Mouse (Mus musculus) 3T3-L1 (cell line): ENCODE data around the gene Ubl3.

Experiments
- DNase-seq: peaks from one replicate; pipeline ENCODE4 v3.0.0-alpha.2; 2015; ENCODE audit warnings: low read depth, low spot score

Ubl3 gene

DNA sequence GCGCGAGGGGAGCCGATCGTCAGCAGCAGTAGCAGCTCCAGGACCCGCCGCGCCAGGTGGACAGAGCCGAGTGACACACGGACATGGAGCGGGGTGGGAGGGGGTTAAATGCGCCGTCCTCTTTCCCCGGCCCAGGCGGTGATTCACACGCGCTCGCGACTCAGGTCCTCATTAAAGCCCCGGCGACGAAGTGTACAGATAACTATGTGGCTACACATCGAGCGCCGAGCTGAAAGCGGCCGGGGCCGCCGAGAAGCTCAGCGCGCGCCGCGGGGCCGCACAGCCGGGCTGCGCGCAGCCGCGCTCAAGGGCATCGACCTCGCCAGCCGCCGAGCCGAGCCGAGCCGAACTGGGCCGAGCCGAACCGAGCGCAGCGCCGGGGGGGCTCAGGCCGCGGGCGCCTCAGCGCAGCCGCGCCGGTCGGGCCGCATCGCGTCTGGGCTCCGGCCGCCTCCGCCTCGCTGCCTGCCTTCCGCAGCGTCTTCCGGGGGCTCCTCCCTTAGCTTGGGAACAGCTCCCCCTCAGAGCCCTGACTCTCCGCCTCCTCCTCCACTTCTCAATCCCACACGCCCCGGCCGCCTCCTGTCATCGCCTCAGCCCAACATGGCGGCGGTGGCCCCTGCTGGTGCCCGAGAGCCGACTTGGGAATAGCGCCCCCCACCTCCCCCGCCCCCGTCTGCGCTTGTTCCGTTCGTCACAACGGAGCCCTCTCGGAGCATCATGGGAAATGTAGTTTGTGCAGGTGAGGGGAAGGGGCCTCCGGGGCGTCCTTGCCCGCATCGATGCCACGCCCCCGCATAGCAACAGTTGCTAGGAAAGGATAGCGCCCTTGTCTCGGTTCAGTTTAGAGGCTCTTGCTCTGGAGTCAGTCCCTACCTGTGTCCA is at the start of gene Ubl3:
Gene Ubl3, minus strand, starts transcription at position 603 of the 885 bp plus-strand sequence.
- DNase-seq = peak; percentile 94

DNA sequence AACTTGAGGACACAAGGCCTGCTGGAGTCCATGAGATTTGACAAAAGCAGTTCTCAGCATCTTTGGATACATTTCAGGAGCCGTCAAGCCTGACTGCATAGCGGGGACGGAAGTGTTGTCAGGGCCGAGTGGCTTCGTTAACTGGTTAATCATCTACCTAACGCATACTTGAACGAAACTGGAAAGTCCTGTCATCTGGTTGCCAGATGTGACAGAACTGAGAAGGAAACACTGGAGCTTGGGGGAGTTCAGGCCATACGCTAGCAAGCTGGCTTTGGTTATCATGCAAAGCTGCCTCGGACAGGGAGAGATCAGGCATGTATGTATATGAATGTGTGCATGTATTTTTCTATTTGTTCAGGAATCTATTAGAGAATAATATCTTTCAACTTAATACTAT is 45.8 kb upstream of the Ubl3 start:
- DNase-seq = no peak

DNA sequence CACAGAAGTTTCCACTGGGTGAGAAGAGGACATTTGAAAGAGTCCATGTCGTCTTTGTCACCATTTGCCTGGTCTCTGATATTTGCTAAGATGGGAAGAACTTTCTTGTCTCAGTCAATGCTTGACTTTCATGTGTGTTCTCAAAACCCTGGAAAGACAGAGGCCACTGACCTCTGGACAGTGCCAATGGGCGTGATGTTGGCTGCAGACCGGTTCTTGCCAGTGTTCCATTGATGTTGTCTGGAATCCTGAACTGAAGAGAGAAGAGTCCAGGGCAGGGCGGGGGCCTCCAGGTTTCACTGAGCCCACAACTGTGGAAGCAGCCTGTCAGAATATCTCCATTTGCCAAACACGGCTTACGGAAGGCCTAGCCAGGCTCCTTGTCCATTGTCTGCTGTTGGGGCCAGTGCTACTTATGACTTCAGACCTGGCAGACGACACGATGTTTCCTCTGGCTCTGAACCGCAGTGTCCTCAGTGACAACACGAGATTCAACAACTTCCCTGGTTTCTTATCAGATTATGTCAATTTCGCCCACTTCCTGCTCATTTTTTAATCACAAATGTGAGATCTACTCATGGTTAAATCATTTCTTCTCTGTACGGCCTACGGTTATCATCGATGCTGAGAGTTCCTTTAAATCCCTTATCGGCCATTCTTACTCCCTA is 43.6 kb upstream of the Ubl3 start:
- DNase-seq = no peak

DNA sequence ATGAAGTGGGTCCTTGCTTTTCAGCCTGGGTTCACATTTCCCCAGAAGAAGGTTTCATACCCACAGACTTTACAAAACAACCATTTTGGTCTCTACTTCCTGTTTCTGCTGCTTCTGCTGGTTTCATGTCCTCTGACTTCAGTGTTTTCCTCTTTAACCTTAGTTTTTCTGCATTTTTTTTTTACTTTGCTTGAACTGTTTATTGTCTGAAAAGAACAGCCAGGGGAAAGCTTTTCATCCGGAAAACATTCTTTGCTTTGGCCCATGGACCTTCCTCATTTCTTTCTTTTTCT is 42.8 kb upstream of the Ubl3 start:
- peak; percentile 11 for DNase-seq

DNA sequence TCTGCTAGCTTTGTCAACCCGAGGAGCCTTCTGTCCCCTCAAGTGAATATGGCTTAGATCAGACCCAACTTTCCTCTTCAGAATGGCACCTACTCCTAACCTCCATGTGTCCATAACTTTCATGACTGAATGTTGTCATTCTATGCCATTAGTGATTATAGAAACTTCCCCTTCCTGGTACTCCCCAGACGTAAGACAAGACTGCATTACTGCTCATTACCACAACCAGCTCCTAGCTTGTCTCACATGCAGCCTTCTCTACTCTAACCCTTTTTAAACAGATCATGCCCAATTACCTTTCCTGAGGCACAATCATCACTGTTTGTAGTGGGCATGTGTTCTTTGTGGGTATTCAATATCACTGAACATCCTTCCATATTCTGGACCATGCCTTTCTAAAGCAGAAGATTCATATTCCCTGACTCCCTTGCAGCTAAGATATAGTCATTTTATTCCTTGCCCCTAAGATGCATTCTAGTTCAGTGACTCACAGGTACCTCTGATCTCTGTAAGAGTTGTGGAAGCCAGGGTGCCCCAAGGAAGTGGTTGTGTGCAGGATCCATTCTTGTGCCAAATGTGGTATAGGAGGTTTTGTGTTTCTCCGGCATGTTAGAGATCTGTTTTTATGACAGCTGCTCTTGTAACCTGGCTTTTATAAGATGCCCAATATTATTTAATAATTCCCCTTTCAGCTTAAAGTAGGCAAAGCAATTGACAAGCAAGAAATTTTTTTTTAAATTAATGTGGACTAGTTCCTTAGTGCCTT is 42.3 kb upstream of the Ubl3 start:
- DNase-seq = peak; percentile 73

DNA sequence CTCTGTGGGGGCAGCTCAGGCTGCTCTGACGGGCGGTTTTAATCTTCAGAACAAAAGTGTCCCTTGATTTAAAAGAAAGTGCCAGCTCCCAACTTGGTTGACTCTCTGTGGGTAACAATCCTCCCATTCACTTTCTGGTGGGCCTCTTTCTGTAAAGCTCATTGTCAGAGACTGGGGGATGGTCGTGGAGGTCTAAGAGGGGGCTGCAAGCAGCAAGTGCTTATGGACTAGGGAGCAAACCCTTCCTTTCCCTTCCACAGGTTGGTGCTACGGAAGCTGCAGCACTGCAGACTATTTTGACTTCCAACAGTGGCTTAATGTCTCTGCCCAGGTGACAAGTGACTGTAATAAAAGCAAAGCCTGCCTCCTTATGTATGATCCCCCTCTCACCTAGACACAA is 41.0 kb upstream of the Ubl3 start:
- DNase-seq = no peak

DNA sequence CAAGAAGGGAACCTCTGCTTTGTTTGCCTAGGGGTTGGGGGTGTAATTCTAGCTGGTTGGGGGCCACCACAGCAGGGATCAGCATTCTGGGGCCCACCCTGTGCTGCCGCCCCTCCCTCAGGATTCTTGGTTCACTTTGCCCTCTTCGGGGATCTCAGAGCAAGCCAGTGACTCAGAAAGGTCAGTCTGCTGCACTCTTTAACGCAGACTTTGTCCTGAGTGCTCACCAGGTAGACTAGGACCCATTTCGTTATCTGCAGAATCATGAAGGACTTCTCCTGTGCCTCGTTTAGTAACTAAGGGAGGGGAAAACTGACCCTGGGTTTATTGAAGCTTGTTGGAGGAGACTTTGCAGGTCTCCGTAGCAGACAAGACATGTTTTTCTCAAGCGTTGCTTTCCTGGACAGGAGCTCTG is 38.9 kb upstream of the Ubl3 start:
- DNase-seq = no peak

DNA sequence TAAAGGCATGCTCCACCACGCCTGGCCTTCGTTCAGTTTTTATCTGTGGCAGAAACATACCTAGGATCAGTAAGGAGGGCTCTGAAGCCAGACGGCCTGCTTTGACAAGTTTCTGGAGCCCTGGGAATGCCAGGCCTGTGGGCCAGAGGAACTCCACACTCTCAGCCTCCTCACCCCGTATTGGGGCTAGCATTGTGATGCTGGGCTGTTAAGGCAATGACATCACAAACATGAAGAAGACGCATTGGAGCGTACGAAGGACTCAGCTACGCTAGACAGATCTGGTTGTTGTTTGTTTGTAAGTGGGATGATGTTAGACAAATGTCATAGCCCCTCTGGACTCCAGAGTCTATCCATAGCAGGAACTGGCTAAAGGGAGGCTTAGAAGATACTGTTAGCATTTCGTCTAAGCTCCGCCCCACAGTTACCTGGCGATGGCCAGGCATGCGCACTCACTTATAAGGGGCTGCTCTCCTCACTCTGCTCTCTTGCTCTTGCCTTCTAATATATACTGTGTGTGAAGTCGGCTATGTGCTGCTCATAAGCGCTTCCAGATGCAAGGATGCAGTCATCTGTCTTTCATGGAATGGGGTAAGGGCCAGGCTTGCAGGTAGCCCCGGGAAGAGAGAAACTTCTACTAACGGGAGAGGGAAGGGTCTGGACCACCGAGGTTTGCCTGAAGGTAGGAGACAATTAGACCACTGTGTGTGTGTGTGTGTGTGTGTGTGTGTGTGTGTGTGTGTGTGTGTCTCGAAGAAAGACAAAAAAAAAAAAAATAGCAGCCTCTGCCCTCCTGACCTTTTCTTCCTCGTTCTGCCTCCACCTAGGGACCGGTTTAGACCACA is 38.2 kb upstream of the Ubl3 start:
- no peak for DNase-seq

DNA sequence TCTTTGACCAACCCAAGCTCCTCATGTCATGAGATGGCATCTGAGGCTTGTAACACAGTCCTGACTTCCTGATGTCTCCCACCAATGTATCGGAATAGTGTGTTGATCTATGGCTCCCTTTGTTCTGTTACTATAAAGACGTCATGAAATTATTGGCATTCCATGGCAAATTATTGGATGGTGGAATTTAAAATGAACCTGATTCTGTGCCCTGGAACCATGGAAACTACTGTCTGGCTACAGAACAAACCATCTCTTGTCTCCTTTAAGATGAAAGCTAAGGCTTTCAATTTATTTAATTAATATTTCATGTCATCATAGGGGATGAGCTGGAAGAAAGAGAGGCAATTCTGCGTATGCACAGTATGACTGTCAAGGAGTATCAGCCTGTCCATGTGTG is 36.4 kb upstream of the Ubl3 start:
- DNase-seq = no peak

DNA sequence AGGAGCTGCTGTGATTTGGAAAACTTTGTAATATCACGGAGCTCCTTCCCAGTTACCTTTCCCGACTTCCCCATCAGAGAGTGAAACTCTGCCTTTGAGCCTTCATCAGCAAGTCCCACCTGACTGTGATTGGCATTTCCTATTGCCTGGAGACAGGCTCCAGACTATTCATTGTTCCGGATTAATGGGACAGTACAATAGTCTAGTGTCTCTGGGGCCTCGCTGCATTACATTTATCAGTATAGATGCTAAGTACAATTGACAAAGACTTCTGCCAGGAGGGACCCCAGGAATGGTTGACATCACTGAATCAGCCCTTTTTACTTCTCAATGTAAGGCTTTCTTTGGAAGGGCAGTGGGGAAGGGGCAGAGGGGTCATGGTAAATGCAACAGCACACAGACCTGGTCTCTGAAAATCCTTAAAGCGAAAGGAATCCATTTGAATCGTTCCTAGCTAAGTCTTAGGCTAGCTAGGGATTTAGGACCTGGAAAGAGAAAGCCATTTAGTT is 35.6 kb upstream of the Ubl3 start:
- DNase-seq = no peak

DNA sequence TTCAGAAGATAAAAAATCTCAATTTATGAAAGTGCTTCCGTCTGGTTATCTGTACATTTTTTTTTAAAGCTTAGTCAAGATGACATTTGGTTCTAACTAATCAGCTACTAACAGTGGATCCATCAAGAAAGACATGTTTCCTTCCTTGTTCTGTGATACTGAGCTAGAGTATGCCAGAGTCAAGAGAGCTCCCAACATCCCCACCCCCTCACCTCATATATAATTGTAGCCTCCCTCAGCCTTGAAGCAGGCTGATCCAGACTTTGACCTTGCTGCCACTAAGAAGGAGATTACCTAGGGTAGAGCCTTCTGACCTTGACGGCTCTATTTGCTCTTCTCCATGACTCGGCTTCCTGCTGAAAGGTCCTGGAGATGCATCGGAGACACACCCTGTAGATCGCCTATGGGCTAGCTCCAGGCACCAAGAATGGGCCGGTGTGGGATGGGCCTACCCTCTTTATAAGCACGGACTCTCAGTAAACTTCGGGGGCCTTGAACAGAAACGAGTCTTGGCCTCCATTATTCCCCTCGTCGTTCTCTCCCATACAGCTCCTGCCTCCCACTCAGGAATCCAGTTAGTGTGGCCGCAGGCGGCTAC is 27.9 kb upstream of the Ubl3 start:
- no peak for DNase-seq

DNA sequence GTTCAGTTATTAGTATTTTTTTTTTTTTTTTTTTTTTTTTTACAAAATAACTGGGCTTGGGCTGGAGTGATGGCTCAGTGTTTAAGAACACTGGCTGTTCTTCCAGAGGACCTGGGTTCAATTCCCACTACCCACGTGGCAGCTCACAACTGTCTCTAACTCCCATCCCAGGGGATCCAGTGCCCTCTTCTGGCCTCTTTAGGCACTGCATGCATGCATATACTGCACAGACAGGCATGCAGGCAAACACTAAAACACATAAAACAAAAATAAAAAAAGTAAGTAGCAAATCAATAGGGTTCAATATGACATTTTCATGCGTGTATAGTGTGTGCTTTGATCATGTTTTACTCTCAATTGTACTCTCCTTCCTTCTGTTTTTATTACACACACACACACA is 26.6 kb upstream of the Ubl3 start:
- no peak for DNase-seq

DNA sequence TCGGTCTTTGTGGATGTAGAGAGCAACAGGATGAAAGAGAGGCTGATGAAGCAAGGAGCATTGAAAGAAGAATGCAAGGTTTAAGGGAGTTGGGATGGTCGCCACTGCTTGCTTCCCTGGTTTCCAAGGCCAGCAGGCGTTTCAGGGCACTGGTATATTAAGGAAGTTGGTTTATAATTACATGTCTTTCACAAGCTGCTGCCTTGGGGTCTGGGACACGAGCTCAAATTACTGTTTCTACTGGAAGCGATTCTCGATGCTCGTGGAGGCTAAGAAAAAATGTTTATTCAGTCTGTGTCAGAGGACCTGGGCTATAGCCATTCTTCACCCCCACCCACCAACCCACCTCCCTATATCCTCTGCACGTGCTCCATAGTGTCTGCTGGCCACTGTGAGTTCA is 25.8 kb upstream of the Ubl3 start:
- no peak for DNase-seq

DNA sequence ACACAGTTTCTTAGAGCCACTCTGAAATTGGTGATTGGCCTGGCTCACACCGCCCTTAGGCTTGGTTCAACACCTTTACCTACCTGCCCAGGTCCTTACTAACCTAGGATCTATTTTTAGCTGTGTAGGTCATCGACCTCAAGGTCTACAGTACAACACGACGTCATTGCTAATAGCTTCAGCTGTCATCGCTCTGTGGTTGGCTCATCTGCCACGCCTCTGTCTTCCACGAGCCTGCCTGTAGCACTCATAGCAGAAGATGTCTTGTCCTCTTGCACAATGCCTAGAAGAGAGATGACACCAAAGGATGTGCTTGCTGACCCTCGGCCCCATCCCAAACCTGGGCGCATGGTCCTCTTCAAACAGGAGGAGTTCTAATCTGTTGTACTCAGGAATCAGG is 24.7 kb upstream of the Ubl3 start:
- DNase-seq = no peak

DNA sequence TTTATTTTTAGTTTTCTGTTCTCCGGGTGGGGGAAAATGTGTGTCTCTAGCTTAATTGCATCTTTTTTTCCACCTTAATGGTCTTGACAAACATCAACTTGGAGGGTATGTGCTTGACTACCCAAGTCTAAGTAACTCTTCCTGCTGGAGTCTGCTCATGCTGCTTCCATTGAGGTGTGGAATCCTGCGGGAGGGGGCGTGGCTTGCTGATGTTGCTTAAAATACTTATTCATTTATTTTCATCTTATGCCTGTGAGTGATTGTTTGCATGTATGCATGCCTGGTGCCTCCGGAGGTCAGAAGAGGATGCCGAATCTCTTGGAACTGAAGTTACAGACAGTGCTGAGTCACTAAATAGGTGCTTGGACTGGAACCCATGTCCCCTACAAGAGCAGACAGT is 22.6 kb upstream of the Ubl3 start:
- peak; percentile 18 for DNase-seq

DNA sequence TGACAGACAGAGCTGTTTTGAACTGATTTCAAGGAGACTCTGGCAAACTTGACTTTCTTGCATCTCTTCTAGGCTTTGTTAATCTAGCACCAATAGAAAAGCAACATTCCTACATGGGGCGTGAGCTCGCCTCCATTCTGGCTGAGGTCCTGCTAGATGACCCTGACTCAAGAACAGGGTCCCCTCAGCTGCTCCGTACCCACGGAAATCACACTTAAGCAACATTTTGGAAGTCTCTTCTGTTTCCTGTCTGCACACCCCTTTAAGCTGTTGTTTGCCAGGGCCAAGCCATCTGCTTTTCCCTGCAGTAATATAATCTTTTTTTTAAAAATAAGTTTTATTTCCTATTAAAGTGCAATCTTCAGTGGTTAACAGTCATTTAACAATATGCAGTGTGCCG is 20.1 kb upstream of the Ubl3 start:
- DNase-seq = no peak

DNA sequence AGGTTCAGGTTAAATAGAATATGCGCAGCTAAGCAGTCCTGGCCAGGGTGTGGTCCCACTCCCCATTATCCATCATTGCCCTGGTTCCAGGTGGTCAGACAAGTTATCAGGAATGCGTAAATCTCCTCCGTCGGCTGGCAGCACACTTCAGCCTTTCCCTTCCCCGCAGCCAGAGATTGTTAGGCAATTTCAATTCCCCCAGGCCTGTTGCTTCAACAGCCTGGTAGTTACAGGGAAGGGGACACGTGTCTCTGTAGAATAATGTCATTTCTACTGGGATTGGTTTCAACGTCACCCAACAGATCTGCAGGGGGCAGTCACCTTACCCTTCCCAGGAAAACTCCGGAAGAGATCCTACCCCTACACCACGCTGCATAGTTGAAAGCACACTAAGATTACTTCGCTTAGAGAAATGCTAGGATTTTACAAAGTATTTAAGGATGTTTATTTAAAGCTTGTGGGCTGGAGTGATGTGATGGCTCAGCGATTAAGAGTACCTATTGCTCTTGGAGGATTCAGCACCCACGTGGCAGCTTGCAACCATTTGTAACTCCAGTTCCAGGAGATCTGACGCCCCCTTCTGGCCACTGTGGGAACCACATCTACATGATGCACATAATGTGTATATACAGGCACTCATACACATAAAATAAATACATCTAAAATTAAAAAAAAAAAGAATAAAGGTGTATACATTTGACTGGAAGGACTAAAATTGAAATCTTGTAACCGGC is 18.1 kb upstream of the Ubl3 start:
- DNase-seq = no peak

DNA sequence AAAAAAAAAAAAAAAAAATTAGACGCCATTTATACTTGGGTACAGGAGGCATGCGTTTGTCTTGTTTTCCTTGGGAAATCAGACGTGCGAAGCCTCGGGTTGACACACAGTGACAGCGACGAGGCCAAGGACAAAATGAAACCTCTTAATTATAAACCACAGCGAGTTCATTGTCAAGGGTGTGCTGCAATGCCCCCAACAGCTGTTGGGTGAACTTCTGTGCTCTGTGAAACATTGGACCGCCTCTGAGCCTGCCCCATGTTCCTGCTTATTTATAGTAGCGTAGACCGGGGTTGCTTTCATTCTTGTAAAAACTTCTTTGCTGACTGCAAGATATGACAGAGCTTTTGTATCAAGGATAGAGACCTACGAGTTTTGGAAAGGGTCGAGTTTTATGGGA is 16.9 kb upstream of the Ubl3 start:
- DNase-seq = no peak

DNA sequence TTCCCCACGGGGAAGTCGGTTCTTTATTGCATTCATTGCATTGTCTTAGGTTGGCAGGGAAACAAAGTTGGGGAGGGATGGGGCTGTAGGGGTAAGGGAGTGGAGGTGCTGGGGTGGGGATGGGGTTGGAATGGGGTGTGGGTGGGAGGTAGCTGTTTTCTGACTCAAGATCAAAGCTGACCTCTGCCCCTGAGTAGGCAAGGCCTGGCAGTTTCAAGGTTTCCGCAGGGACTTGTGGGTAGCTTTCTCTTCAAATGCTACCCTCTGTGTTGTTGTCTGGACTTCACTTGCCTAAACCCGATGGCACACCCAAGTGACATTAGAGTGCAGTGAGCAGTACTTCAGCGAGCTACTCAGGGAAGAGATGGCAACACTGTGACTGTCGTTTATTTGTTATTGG is 13.0 kb upstream of the Ubl3 start:
- no peak for DNase-seq

DNA sequence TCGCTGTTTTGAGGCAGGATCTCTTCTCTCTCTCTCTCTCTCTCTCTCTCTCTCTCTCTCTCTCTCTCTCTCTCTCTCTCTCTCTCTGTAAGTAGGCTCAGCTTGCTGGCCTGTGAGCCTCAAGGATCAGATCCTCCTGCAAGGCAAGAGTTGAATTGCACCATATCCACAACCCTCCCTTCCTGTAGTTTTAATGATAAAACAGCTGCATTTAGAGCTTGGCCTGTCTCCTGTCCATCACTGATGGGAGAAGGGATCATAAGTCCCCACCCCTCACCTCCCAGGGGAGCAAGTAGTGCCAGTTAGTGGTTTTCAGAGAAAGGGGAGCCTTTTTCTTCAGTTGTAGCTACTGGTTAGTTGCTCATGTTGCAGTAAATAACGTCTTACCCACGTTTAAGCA is 11.5 kb upstream of the Ubl3 start:
- DNase-seq = peak; percentile 59
